ENCODE assay signal across 8 mouse cellular contexts in genomic region chr2:155473570-155474088, GRCm38 (mm10). TPM values are rescaled to one million over a fixed set of nuclear protein-coding genes. Genes with fewer than 3 reads are reported as not detected.
DNase-seq lines count a peak whose midpoint lies in the region; ATAC-seq and TF ChIP-seq lines count a peak whose summit lies in the region.

Gene Ncoa6 (minus strand): TSS chr2:155473894.

- TF ChIP-seq CTCF in thymus, adult 2 months (IDR thresholded peaks at IDR 0.05; ENCODE audit: borderline replicate concordance, control insufficient read depth, extremely low read depth, insufficient read depth, low read length, poor library complexity): no peak

- peak; percentile 47; the same call in 1 of the 2 replicates for TF ChIP-seq POLR2A in thymus, adult 2 months (IDR thresholded peaks at IDR 0.05; ENCODE audit: control insufficient read depth, extremely low read depth, insufficient read depth, low read length, poor library complexity)

- H3K27me3 ChIP-seq in forebrain, embryonic 13.5 days: no peaks in the 10 kb centered on the region
- no peaks in the 10 kb centered on the region for H3K27me3 ChIP-seq in lung, embryonic 15.5 days
- H3K27me3 ChIP-seq in thymus, adult 2 months (ENCODE audit: control insufficient read depth, insufficient read depth, low read length): no peaks in the 10 kb centered on the region

- peaks cover 3 to 4% of the 10 kb centered on the region in 2 experiments; a peak in 2 of 4 replicates for H3K4me1 ChIP-seq in ES-E14 (ENCODE audit: control insufficient read depth in 2 of 2, insufficient read depth in 2 of 2, low read length in 2 of 2, poor library complexity in 1 of 2)
- H3K4me1 ChIP-seq in forebrain, embryonic 13.5 days: peaks cover 36% of the 10 kb centered on the region
- peaks cover 27% of the 10 kb centered on the region for H3K4me1 ChIP-seq in lung, embryonic 15.5 days
- peaks cover 6% of the 10 kb centered on the region for H3K4me1 ChIP-seq in thymus, adult 2 months (replicated peaks; ENCODE audit: control insufficient read depth, insufficient read depth, low read length)

- H3K4me3 ChIP-seq in ES-E14 (ENCODE audit: insufficient read depth in 1 of 2, low read depth in 1 of 2, low read length in 2 of 2, poor library complexity in 1 of 2, severe bottlenecking in 1 of 2): peak within 1 kb of the TSS; percentile 52 to 99
- peak within 1 kb of the TSS; percentile 90 for H3K4me3 ChIP-seq in forebrain, embryonic 13.5 days
- H3K4me3 ChIP-seq in lung, embryonic 15.5 days: peak within 1 kb of the TSS; percentile 96
- H3K4me3 ChIP-seq in thymus, adult 2 months (ENCODE audit: control insufficient read depth, insufficient read depth, low read length): peak within 1 kb of the TSS; percentile 71

- in situ Hi-C loops in ES-E14 (cut with MboI; ENCODE audit: low sequenced_read_pairs in 2 of 2, unreplicated experiment in 2 of 2): no loop called here

- peak within 1 kb of the TSS; percentile 95 for H3K9ac ChIP-seq in ES-E14 (ENCODE audit: insufficient read depth, low read depth, low read length, poor library complexity, severe bottlenecking)
- peak within 1 kb of the TSS; percentile 95 for H3K9ac ChIP-seq in forebrain, embryonic 13.5 days
- peak within 1 kb of the TSS; percentile 96 for H3K9ac ChIP-seq in lung, embryonic 15.5 days

- H3K27ac ChIP-seq in ES-E14 (ENCODE audit: insufficient read depth, low read depth, low read length, poor library complexity, severe bottlenecking): peak within 1 kb of the TSS; percentile 75
- H3K27ac ChIP-seq in forebrain, embryonic 13.5 days: peak within 1 kb of the TSS; percentile 85
- H3K27ac ChIP-seq in lung, embryonic 15.5 days: peak within 1 kb of the TSS; percentile 85
- peak within 1 kb of the TSS; percentile 22; the same call in 1 of the 2 replicates for H3K27ac ChIP-seq in thymus, adult 2 months (ENCODE audit: control insufficient read depth, insufficient read depth, low read length)

- intact Hi-C loops in heart, postnatal 14 days (cut with DNase I): no loop called here

- H3K9me3 ChIP-seq in ES-E14 (ENCODE audit: control insufficient read depth, insufficient read depth, low read depth, low read length): no peaks in the 10 kb centered on the region
- no peaks in the 10 kb centered on the region for H3K9me3 ChIP-seq in forebrain, embryonic 13.5 days (replicated peaks)
- H3K9me3 ChIP-seq in lung, embryonic 15.5 days: no peaks in the 10 kb centered on the region

- no peaks in the 10 kb centered on the region for H3K36me3 ChIP-seq in ES-E14 (ENCODE audit: control insufficient read depth, insufficient read depth, low read length, poor library complexity, severe bottlenecking)
- no peaks in the 10 kb centered on the region for H3K36me3 ChIP-seq in forebrain, embryonic 13.5 days (ENCODE audit: poor library complexity, severe bottlenecking)
- no peaks in the 10 kb centered on the region for H3K36me3 ChIP-seq in lung, embryonic 15.5 days
- H3K36me3 ChIP-seq in thymus, adult 2 months (ENCODE audit: control insufficient read depth, insufficient read depth, low read length): no peaks in the 10 kb centered on the region

- 0% methylated on average over 47 of the region's 72 CpGs for WGBS in forebrain, embryonic 13.5 days
- WGBS in large intestine, adult 2 months: under 1% methylated on average over 53 of the region's 72 CpGs
- WGBS in lung, embryonic 15.5 days: under 1% methylated on average over 26 of the region's 72 CpGs
- WGBS in thymus, adult 2 months: 2% methylated on average over 61 of the region's 72 CpGs

- ATAC-seq in forebrain, embryonic 13.5 days: peak; percentile 89
- peak; percentile 85 for ATAC-seq in lung, embryonic 15.5 days (ENCODE audit: borderline replicate concordance, extremely low read depth, low FRiP score, low TSS enrichment)

- H3K4me2 ChIP-seq in forebrain, embryonic 13.5 days: peak within 1 kb of the TSS; percentile 87
- peak within 1 kb of the TSS; percentile 72 for H3K4me2 ChIP-seq in lung, embryonic 15.5 days

- DNase-seq in ES-E14 (ENCODE audit: low read depth, low spot score): peak; percentile 57
- peak; percentile 70 for DNase-seq in c-Kit-positive CD71-positive TER-119-positive erythroid progenitor cells, embryonic 14.5 days (ENCODE audit: low spot score)
- DNase-seq in heart, postnatal 14 days: peak; percentile 77
- DNase-seq in large intestine, adult 2 months (ENCODE audit: low read depth, low spot score): peak; percentile 27
- peak; percentile 47 for DNase-seq in ovary, adult 18-20 months (ENCODE audit: low spot score)
- DNase-seq in thymus, adult 2 months: peak; percentile 57

TF ChIP-seq in ES-E14, 5 proteins besides CTCF, POLR2A, EP300 and RAD21:
- no peak for TF ChIP-seq ZNF384 (IDR thresholded peaks at IDR 0.05; ENCODE audit: low read depth, low read length)
- TF ChIP-seq MAFK (IDR thresholded peaks at IDR 0.05; ENCODE audit: insufficient read depth, low read depth, low read length): no peak
- no peak for TF ChIP-seq ZC3H11A (IDR thresholded peaks at IDR 0.05; ENCODE audit: borderline replicate concordance, low read depth, low read length)
- no peak; the same call in 1 of the 2 replicates for TF ChIP-seq HCFC1 (IDR thresholded peaks at IDR 0.05; ENCODE audit: borderline replicate concordance, insufficient read depth, low read length)
- no peak for TF ChIP-seq CHD2 (IDR thresholded peaks at IDR 0.05; ENCODE audit: low read depth, low read length)

RNA-seq across cellular contexts. Expression of gene Ncoa6, which starts in this region (rescaled TPM):
- total RNA-seq in ES-E14 (2012; rRNA removed): 9.5 and 10.4 TPM in 2 replicates
- 29.6 and 30.5 TPM in 2 replicates for polyA plus RNA-seq in forebrain, embryonic 13.5 days (2015; fragmentation: Nextera tagmentation; extraction: Ambion mirVana)
- total RNA-seq in heart, postnatal 14 days (2021): 10 to 100 TPM; 33.4 to 34.7 TPM
- polyA plus RNA-seq in large intestine, adult 2 months (2012; rRNA removed): 12.4 and 38.9 TPM in 2 replicates
- polyA plus RNA-seq in lung, embryonic 15.5 days (2015; fragmentation: Nextera tagmentation; extraction: Ambion mirVana): 13.8 and 16.6 TPM in 2 replicates
- polyA plus RNA-seq in thymus, adult 2 months (2012; rRNA removed): 32.8 and 40.5 TPM in 2 replicates

Comparison
In these comparisons a context has a peak if more than half of its experiments do, and no peak if none do; other contexts are left out.
1. Peak in every context shown above with its lines: DNase-seq, ATAC-seq, H3K4me3 ChIP-seq and H3K27ac ChIP-seq.
2. DNase-seq: peak in every context shown above with its lines; median percentile 77 in heart, postnatal 14 days; 70 in c-Kit-positive CD71-positive TER-119-positive erythroid progenitor cells, embryonic 14.5 days; 57 in ES-E14; 57 in thymus, adult 2 months; 47 in ovary, adult 18-20 months; 27 in large intestine, adult 2 months.
3. H3K27ac ChIP-seq: peak in every context shown above with its lines; median percentile 85 in forebrain, embryonic 13.5 days; 85 in lung, embryonic 15.5 days; 75 in ES-E14; 22 in thymus, adult 2 months.